Mouse (Mus musculus): ENCODE measurements around the gene Cldn22. TPM values are rescaled to one million over a fixed set of nuclear protein-coding genes. Genes with fewer than 3 reads are reported as not detected.

Gene Cldn22
- total RNA-seq, 2 experiments from 2014 or later, result 2.8 to 4.2 TPM

DNA sequence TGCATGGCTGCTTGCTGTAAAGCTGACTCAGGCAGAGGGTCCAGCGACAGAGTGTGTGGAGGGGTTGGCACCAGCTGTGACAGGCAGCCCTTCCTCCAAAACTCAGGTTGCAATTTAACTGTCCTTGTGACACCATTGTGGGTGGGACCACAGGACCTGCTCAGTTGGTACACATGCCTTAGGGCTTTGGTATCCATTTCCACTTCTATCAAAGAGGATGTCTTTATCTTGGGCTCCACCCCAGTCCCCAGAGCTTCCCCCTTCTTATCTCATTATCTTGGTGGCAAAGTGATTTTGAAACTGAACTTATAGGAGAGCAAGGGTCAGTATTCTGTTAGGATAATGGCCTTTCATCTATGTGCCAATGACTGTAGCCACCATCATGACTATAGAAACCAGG is 9.7 kb downstream of the Cldn22 start:
- DNase-seq, result no peak

DNA sequence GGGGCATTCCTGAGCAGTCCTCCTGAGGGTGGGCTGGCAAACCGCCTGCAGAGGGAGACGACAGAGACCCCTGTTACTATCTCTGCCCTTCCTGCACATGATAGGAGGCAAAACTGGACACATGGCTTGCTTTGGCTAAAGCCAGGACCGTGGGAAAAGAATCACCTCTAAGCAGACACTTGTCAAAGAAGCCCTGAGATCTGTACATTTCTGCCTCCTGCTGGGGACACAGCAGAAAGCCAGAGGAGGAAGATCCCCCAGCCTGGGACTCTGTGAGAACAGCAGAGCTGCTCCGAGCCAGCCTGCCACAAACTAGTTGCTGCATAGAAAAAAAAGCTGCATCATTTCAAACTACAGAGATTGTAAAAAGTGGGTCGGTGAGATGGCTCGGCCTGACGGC is 18.8 kb downstream of the Cldn22 start:
- no peak for DNase-seq

- no peak for DNase-seq
Measured at GRCm38 (mm10) chr8:47843651-47844050, 19.4 kb downstream of the Cldn22 start.

DNA sequence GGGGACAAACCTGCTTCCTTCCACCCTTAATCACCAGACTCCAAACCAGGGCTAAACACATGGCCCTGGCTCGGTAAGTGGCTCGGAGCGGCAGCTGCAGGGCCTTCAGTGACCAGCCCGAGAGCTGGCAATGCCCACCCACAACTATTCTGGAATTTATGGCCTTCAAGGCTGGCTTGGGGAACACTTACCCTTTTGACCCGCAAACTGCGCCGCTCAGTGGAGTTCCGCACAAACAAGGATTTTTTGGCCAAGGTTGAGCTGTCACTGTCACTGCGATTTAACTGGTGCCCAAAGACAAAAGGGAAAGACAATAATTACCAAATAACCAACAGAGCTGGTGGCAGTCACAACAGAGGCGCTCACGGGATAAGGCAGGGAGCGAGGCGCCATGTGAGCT is 21.7 kb downstream of the Cldn22 start:
- no peak for DNase-seq

- no peak for DNase-seq
Measured at GRCm38 (mm10) chr8:47847161-47847560, 22.9 kb downstream of the Cldn22 start.

DNA sequence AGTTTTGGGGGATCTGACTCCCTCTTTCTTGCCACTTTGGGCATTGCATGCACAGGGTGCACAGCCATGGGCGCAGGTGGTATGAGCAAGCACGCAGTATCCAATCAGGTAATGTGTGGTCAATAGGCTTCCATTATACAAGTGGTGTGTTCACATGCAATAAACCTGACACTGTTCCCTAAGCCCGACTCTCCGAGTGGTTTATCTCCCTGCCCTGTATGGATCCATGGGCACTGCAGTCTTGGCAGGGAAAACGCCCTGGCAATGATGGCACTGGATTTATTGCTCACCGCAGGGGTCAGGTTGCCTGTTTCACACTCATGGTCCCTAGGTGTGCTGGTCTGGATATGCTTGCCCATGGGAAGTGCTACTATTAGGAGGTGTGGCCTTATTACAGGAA is 23.6 kb downstream of the Cldn22 start:
- DNase-seq, result no peak

DNA sequence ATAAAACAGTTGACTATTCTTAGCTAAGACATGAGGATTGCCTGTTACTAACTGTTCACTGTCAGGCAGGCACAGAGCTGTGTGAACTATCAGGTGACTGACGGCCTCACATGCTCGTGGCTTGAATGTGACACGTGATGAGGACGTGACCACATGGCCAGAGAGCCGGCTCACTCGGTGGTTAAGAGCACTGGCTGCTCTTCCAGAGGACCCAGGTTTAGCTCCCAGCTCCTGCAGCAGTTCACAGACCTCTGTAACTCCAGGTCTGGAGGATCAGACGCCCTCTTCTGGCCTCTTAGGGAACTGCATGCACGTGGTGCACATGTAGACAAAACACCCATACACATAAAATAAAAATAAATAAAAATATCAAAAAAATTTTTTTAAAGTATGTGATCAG is 25.6 kb downstream of the Cldn22 start:
- DNase-seq, result no peak

GRCm38 (mm10) chr8:47851824-47852502 is 27.7 kb downstream of the Cldn22 start:
- DNase-seq, result no peak

DNA sequence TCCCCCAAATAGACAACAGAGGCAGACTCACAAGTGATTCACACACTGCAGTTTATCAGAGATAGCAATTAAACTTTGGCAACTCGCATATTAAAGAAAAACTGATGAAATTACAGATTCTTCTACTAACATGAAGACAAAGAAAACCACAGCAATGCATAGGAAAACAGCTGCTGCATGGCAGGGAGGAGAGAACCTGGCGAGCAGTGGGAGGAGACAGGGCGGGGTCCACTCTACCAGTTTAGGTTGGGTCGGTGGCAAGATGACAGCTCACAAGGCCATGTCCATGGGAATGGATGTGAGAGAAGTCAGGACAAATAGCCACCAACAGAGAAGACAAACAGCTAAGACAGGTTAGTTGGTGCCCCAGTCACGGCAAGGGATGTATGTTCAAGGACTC is 28.5 kb downstream of the Cldn22 start:
- DNase-seq, result no peak

GRCm38 (mm10) chr8:47853356-47853755 is 29.1 kb downstream of the Cldn22 start:
- no peak for DNase-seq

GRCm38 (mm10) chr8:47859259-47859658 is 35.0 kb downstream of the Cldn22 start:
- no peak for DNase-seq

DNA sequence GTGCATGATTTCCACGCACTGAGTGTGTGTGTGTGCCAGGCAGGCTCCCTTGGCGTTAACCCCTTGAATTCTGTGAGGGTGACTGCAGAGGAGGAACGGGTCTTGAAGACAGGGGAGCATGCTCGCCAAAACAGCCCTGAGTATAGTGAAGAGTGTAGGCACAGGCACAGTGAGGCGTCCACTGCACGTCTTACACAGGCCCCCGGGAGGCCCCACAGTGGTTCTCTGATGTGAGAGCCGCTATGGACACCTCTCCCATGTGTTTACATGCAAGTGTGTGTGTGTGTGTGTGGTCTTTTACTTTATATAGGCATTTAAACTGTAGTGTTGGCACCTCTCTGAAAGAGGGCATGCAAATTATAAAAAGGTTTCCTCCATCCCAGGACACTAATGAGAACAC is 42.3 kb downstream of the Cldn22 start:
- no peak for DNase-seq

GRCm38 (mm10) chr8:47867067-47867466 is 42.8 kb downstream of the Cldn22 start:
- DNase-seq, result peak; percentile 79 to 86

DNA sequence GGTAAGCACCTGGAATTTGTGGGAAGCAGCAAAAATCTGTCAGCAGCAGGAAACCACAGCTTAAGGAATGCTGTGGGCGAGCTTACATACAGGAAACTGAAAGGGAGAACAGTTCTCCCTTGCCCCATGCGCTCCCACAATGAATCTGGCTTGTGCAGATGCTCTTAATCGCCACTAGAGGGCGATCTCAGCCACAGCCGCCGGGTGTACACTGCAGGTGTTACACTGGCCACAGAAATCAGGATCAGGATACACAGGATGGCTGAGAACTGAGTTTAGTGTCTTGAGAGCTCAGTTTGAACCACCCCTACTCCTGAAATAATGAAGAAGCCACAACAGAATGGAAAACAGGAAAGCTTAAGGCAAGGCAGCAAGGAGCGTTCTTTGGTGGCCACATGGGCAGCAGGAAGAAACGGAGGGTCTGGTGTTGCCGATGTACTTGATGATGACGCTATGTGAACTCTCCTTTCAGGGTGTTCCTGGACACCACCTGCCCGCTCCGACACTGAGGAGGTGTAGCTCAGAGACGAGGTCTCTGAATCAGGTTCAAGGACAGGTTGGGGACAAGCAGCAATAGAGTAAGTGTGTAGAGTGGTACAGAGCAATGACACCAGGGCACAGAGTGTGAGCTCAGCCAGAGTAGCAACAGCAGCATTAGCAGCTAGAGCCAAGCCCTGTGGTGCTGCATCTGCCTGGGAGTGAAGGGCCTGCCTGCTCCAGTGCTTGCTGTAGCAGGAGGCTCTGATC is 48.3 kb downstream of the Cldn22 start:
- peak in 1 of 2 experiments; percentile 37 for DNase-seq

DNA sequence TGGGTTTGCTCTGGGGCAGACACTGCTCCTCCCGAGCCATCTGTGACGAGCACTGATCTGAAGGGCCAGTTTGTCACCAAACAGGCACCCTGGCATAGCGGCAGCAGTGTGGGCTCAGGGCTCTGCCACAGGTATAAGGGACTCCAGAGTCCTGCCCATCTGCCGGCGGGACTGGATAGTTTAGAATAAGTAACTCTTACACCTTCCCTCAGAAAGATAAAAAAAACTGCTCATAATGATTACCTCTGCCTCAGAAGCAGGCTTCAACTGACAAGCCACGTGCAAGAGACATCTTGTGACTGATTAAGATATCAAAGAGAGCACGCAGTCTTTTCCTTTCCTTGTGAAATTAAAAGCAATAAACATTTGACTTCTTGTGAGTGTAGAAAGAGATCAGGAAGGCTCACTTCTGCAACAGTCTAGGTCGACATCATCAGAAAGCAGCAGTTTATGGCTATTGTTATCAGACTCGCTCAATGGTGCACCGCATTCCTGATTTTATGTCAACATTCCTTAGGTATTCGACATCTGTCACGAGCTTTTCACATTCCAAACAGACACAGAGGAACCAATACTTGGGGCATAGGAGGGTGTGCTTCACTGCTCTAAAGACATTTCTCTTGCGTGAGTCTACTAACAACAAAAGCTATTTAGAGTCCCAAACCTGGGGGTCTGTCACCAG is 50.4 kb downstream of the Cldn22 start:
- DNase-seq, result no peak

Other genes starting within 250 kb of the Cldn22 start
- gene Ing2, start 148.9 kb upstream of the Cldn22 start, total RNA-seq (2021), result 10 to 100 TPM; 33.5 to 37.0 TPM
- 10 to 100 TPM; 16.6 to 17.3 TPM for gene Cdkn2aip, start 110.5 kb upstream of the Cldn22 start, total RNA-seq (2021)
- gene Cldn24, start 2.3 kb upstream of the Cldn22 start, total RNA-seq (2021), result not detected
- gene Wwc2, start 166.4 kb downstream of the Cldn22 start, total RNA-seq (2021), result 10 to 100 TPM; 27.1 to 27.3 TPM

All from layer of hippocampus, postnatal 36 days (tissue).